Mouse (Mus musculus): ENCODE data around the gene Eprs.

- no peak for TF ChIP-seq CTCF (IDR thresholded peaks at IDR 0.05; ENCODE audit: low read depth, low read length)
- no peak for TF ChIP-seq GATA1 (IDR thresholded peaks at IDR 0.05; ENCODE audit: borderline replicate concordance, low read length)
These were observed 91.3 kb downstream of the Eprs start for GRCm38 (mm10) chr1:185454144-185454543.

Data from G1E (cell line).